9 mouse cellular contexts compared by ENCODE assay signal in the genomic region with DNA sequence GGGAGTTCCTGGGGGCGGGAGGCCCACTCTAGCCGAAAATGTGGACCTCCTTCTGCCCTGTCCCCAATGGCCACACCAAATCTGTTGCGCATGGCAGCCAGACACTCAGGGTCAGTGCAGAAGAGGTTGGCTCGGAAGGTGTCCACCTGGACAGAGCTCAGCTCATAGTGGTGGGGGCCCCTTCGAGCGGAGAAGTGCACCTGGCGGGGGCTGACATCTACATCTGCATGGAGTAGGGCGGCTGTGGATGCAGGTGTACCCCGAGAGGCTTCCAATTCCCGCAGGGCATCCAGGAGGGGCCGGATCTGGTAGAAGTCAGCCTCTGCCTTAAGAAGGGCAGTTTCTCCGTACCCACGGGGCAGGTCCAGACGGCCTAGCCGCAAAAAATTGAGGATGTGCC. TPM values are rescaled to one million over a fixed set of nuclear protein-coding genes. Genes with fewer than 3 reads are reported as not detected.
DNase-seq lines count a peak whose midpoint lies in the region; ATAC-seq and TF ChIP-seq lines count a peak whose summit lies in the region.
"Had no signal": no experiment of that assay in that cellular context is flagged by ENCODE, and none has a peak within 500 bp of the region (broad histone marks: within the 10 kb centered on the region; RNA-seq: fewer than 3 reads in every experiment).

No protein-coding gene starts in this region.

- peaks cover 84% of the 10 kb centered on the region for H3K4me1 ChIP-seq in megakaryocyte, embryonic 14.5 days
- peaks cover 26% of the 10 kb centered on the region for H3K4me1 ChIP-seq in limb, embryonic 14.5 days (ENCODE audit: control insufficient read depth, insufficient read depth, low read length)
- H3K4me1 ChIP-seq in stomach, embryonic 15.5 days = peaks cover 47% of the 10 kb centered on the region

- 0 out of 2 replicates have a peak overlapping the region, but pooled peaks have one; percentile 67 for H3K9ac ChIP-seq in limb, embryonic 14.5 days (ENCODE audit: low read depth, low read length, severe bottlenecking)
- peak overlapping the region; percentile 53 for H3K9ac ChIP-seq in stomach, embryonic 15.5 days

- DNase-seq in cerebellum, adult 11-12 months = peak; percentile 41
- no peak for DNase-seq in cerebellum, postnatal 4 days (ENCODE audit: low spot score in 2 of 2)
- no peak for DNase-seq in limb, embryonic 14.5 days (ENCODE audit: low spot score)
- DNase-seq in spleen, postnatal 10 days (ENCODE audit: low spot score in 2 of 2) = no peak

- no peak for TF ChIP-seq POLR2A in limb, embryonic 14.5 days (IDR thresholded peaks at IDR 0.05; ENCODE audit: borderline replicate concordance, extremely low read depth, insufficient read depth, insufficient read length)

- H3K27ac ChIP-seq in limb, embryonic 14.5 days (replicated peaks; ENCODE audit: low read depth, low read length) = no peak overlapping the region
- peak overlapping the region; percentile 93; the same call in 1 of the 2 replicates for H3K27ac ChIP-seq in stomach, embryonic 15.5 days

- 50% methylated on average over 15 of the region's 15 CpGs for whole genome bisulfite sequencing in limb, embryonic 14.5 days
- WGBS in stomach, embryonic 15.5 days = 53% methylated on average over 15 of the region's 15 CpGs

- H3K27me3 ChIP-seq in megakaryocyte, embryonic 14.5 days (replicated peaks) = peaks cover under 1% of the 10 kb centered on the region
- no peaks in the 10 kb centered on the region for H3K27me3 ChIP-seq in limb, embryonic 14.5 days (ENCODE audit: control insufficient read depth, insufficient read depth, low read length)
- H3K27me3 ChIP-seq in stomach, embryonic 15.5 days (replicated peaks) = no peaks in the 10 kb centered on the region

- peaks cover 22% of the 10 kb centered on the region for H3K36me3 ChIP-seq in megakaryocyte, embryonic 14.5 days (replicated peaks; ENCODE audit: low read length)
- H3K36me3 ChIP-seq in limb, embryonic 14.5 days (ENCODE audit: control insufficient read depth, insufficient read depth, low read length) = no peaks in the 10 kb centered on the region
- no peaks in the 10 kb centered on the region for H3K36me3 ChIP-seq in stomach, embryonic 15.5 days

- ATAC-seq in megakaryocyte, adult 5-6 weeks (ENCODE audit: poor library complexity, severe bottlenecking) = no peak
- no peak for ATAC-seq in limb, embryonic 14.5 days (ENCODE audit: low FRiP score, low read depth)
- ATAC-seq in stomach, embryonic 15.5 days (ENCODE audit: insufficient read depth, low FRiP score, low read depth) = no peak
- ATAC-seq in frontal cortex, adult (ENCODE audit: low TSS enrichment) = no peak

- no peaks in the 10 kb centered on the region for H3K9me3 ChIP-seq in megakaryocyte, embryonic 14.5 days
- H3K9me3 ChIP-seq in limb, embryonic 14.5 days (ENCODE audit: control insufficient read depth, low read length) = no peaks in the 10 kb centered on the region
- H3K9me3 ChIP-seq in stomach, embryonic 15.5 days = no peaks in the 10 kb centered on the region

- H3K4me3 ChIP-seq in megakaryocyte, embryonic 14.5 days (replicated peaks) = peak overlapping the region; percentile 95
- H3K4me3 ChIP-seq in limb, embryonic 14.5 days (replicated peaks; ENCODE audit: low read length) = peak overlapping the region; percentile 46
- peak overlapping the region; percentile 52 for H3K4me3 ChIP-seq in stomach, embryonic 15.5 days (replicated peaks)

- H3K4me2 ChIP-seq in limb, embryonic 14.5 days (replicated peaks; ENCODE audit: low read depth, low read length, severe bottlenecking) = peak overlapping the region; percentile 79
- peak overlapping the region; percentile 90 for H3K4me2 ChIP-seq in stomach, embryonic 15.5 days

RNA-seq across cellular contexts. Expression of a gene that starts 1.5 kb away (rescaled TPM):
- 0.98 TPM in 1 of 2 replicates, not detected in the other for polyA plus RNA-seq in megakaryocyte, embryonic 14.5 days (2012; ENCODE audit: insufficient read depth, low replicate concordance)
- total RNA-seq in megakaryocyte, adult 5-6 weeks (2015) = 2.9 and 3.3 TPM in 2 replicates
- total RNA-seq in megakaryocyte, adult 5-6 weeks (2017) = 3.0 and 3.3 TPM in 2 replicates
- 5.1 and 5.3 TPM in 2 replicates for polyA plus RNA-seq in limb, embryonic 14.5 days (2012; rRNA removed)
- polyA plus RNA-seq in limb, embryonic 14.5 days (2014; fragmentation: Nextera tagmentation; extraction: Ambion mirVana) = 6.0 and 6.5 TPM in 2 replicates
- 7.8 and 9.2 TPM in 2 replicates for polyA plus RNA-seq in stomach, embryonic 15.5 days (2015; fragmentation: Nextera tagmentation; extraction: Ambion mirVana)

RNA-seq across cellular contexts. Expression of a gene that starts 1.9 kb away (rescaled TPM):
- not detected in 2 replicates for polyA plus RNA-seq in megakaryocyte, embryonic 14.5 days (2012; ENCODE audit: insufficient read depth, low replicate concordance)
- total RNA-seq in megakaryocyte, adult 5-6 weeks (2015) = not detected in 2 replicates
- not detected in 2 replicates for total RNA-seq in megakaryocyte, adult 5-6 weeks (2017)
- not detected in 2 replicates for polyA plus RNA-seq in limb, embryonic 14.5 days (2012; rRNA removed)
- not detected in 2 replicates for polyA plus RNA-seq in limb, embryonic 14.5 days (2014; fragmentation: Nextera tagmentation; extraction: Ambion mirVana)
- polyA plus RNA-seq in stomach, embryonic 15.5 days (2015; fragmentation: Nextera tagmentation; extraction: Ambion mirVana) = not detected in 2 replicates
- total RNA-seq: adrenal gland, postnatal 10 days had no signal

RNA-seq across cellular contexts. Expression of a gene that starts 15.6 kb away (rescaled TPM):
- polyA plus RNA-seq in megakaryocyte, embryonic 14.5 days (2012; ENCODE audit: insufficient read depth, low replicate concordance) = 47.6 and 58.4 TPM in 2 replicates
- 19.3 and 19.7 TPM in 2 replicates for total RNA-seq in megakaryocyte, adult 5-6 weeks (2015)
- 44.4 and 53.5 TPM in 2 replicates for total RNA-seq in megakaryocyte, adult 5-6 weeks (2017)
- 2.1 and 2.2 TPM in 2 replicates for polyA plus RNA-seq in limb, embryonic 14.5 days (2012; rRNA removed)
- polyA plus RNA-seq in limb, embryonic 14.5 days (2014; fragmentation: Nextera tagmentation; extraction: Ambion mirVana) = 2.1 TPM in 2 replicates
- polyA plus RNA-seq in stomach, embryonic 15.5 days (2015; fragmentation: Nextera tagmentation; extraction: Ambion mirVana) = 5.0 and 6.1 TPM in 2 replicates

RNA-seq across cellular contexts. Expression of a gene that starts 21.1 kb away (rescaled TPM):
- 0.25 TPM in 1 of 2 replicates, not detected in the other for polyA plus RNA-seq in megakaryocyte, embryonic 14.5 days (2012; ENCODE audit: insufficient read depth, low replicate concordance)
- total RNA-seq in megakaryocyte, adult 5-6 weeks (2015) = 1.6 and 2.6 TPM in 2 replicates
- total RNA-seq in megakaryocyte, adult 5-6 weeks (2017) = 1.5 and 1.8 TPM in 2 replicates
- 8.6 and 8.9 TPM in 2 replicates for polyA plus RNA-seq in limb, embryonic 14.5 days (2012; rRNA removed)
- polyA plus RNA-seq in limb, embryonic 14.5 days (2014; fragmentation: Nextera tagmentation; extraction: Ambion mirVana) = 8.9 and 12.3 TPM in 2 replicates
- 7.5 and 10.4 TPM in 2 replicates for polyA plus RNA-seq in stomach, embryonic 15.5 days (2015; fragmentation: Nextera tagmentation; extraction: Ambion mirVana)

RNA-seq across cellular contexts. Expression of a gene that starts 21.2 kb away (rescaled TPM):
- 17.6 and 26.8 TPM in 2 replicates for polyA plus RNA-seq in megakaryocyte, embryonic 14.5 days (2012; ENCODE audit: insufficient read depth, low replicate concordance)
- total RNA-seq in megakaryocyte, adult 5-6 weeks (2015) = 7.1 and 9.9 TPM in 2 replicates
- 11.9 and 18.9 TPM in 2 replicates for total RNA-seq in megakaryocyte, adult 5-6 weeks (2017)
- polyA plus RNA-seq in limb, embryonic 14.5 days (2012; rRNA removed) = 74.3 and 74.6 TPM in 2 replicates
- 11.4 and 15.0 TPM in 2 replicates for polyA plus RNA-seq in limb, embryonic 14.5 days (2014; fragmentation: Nextera tagmentation; extraction: Ambion mirVana)
- 7.2 and 8.0 TPM in 2 replicates for polyA plus RNA-seq in stomach, embryonic 15.5 days (2015; fragmentation: Nextera tagmentation; extraction: Ambion mirVana)
